Mouse (Mus musculus): Measurements from ENCODE around the gene Itprid1.
A peak's percentile ranks its signal among the peaks of the same experiment; 100 is the strongest.

The Itprid1 gene

GRCm38 (mm10) chr6:55887598-55887997 lies 50.9 kb downstream of the Itprid1 start:
- no peak for DNase-seq (ENCODE audit: low spot score in 2 of 2)

- no peak for DNase-seq (ENCODE audit: low spot score in 2 of 2)
Observed at GRCm38 (mm10) chr6:55901568-55902328, 65.1 kb downstream of the Itprid1 start.

GRCm38 (mm10) chr6:55902329-55902605 lies 65.6 kb downstream of the Itprid1 start:
- DNase-seq (ENCODE audit: low spot score in 2 of 2) = no peak

DNA sequence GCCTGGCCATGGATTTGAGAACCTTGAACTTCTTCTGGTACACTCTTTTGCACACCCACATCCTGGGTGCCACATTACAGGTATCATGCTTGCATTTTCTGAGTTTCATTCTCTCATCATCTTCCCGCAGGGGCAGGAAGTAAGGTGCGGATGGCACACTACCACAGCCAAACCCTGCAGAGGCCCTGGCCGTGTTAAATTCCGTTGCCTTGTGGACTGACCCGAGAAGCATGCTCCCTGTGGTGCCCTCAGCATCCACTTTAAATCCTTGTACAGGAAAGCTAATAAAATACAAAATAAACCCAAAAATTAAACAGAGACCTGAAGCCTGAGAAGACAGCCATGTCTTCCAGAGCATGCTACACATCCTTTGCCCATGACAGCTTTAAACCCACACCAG lies 82.5 kb downstream of the Itprid1 start:
- no peak for DNase-seq (ENCODE audit: low spot score in 2 of 2)

GRCm38 (mm10) chr6:55920282-55920720 lies 83.6 kb downstream of the Itprid1 start:
- DNase-seq (ENCODE audit: low spot score in 2 of 2) = no peak

- no peak for DNase-seq (ENCODE audit: low spot score in 2 of 2)
Observed at GRCm38 (mm10) chr6:55920866-55921630, 84.4 kb downstream of the Itprid1 start.

- DNase-seq (ENCODE audit: low spot score in 2 of 2) = no peak
Observed at GRCm38 (mm10) chr6:55944709-55945108, 108.0 kb downstream of the Itprid1 start.

- DNase-seq (ENCODE audit: low spot score in 2 of 2) = peak in 1 of 2 experiments; percentile 37
Observed at GRCm38 (mm10) chr6:55950345-55951110, 113.8 kb downstream of the Itprid1 start.

GRCm38 (mm10) chr6:55972998-55973397 lies 136.3 kb downstream of the Itprid1 start:
- no peak for DNase-seq (ENCODE audit: low spot score in 2 of 2)

- DNase-seq (ENCODE audit: low spot score in 2 of 2) = no peak
Observed at GRCm38 (mm10) chr6:55979766-55980165, 143.1 kb downstream of the Itprid1 start.

GRCm38 (mm10) chr6:56008711-56009110 lies 172.0 kb downstream of the Itprid1 start:
- no peak for DNase-seq (ENCODE audit: low spot score in 2 of 2)

DNA sequence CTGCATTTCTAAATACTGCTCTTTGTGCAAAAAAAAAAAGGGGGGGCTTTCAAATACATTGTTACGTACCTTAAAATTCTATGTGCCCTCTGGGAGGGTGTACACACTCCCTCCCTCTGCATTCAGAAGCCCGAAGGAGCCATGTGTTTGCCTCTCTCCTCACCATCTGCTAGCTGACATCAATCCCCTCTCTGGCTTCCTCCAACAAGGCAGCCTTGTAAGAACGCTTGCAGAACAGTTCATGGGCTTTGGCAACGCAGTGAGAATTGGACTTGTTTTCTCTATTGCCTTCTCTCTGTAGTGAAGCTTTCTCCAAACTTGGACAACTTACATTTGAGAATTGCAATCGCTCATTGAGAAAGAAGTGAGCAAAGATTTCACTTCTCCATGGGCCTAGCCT lies 175.7 kb downstream of the Itprid1 start:
- no peak for DNase-seq (ENCODE audit: low spot score in 2 of 2)

- DNase-seq (ENCODE audit: low spot score in 2 of 2) = no peak
Observed at GRCm38 (mm10) chr6:56017291-56017994, 180.7 kb downstream of the Itprid1 start, which contains the start of gene Ppp1r17. Gene Ppp1r17 (plus strand): TSS chr6:56017497.

GRCm38 (mm10) chr6:56019632-56020031 lies 182.9 kb downstream of the Itprid1 start:
- DNase-seq (ENCODE audit: low spot score in 2 of 2) = no peak

- DNase-seq (ENCODE audit: low spot score in 2 of 2) = no peak
Observed at GRCm38 (mm10) chr6:56025533-56025932, 188.8 kb downstream of the Itprid1 start.

DNA sequence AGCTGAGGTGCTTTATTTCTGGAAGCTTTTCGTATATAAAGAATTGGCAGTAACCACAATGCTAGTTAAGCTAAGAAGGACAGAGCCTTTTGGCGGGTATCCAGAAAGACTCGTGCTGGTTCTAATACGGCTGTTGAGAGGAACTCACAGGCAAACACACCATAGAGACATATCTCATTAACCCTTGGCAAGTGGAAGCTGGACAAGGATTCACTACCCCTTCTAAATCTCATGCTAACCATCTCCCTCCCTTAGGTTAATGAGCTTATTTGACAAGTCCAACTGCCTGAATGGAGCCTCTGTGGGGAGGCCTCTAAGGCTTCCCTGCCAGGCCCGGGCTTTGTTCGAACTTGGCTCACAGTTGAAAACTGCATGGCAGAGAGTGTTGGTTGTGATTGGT lies 190.6 kb downstream of the Itprid1 start:
- DNase-seq (ENCODE audit: low spot score in 2 of 2) = no peak

- no peak for DNase-seq (ENCODE audit: low spot score in 2 of 2)
Observed at GRCm38 (mm10) chr6:56027966-56028365, 191.3 kb downstream of the Itprid1 start.

All from urinary bladder, adult 18-20 months (tissue).